Mouse (Mus musculus) G1E (cell line): ENCODE measurements around the gene Shroom3.

Experiments
- CTCF ChIP-seq: IDR thresholded peaks from 2 replicates; pipeline ENCODE4 v1.5.1; 2012; ENCODE audit warnings: low read depth, low read length, inconsistent platforms, mixed read lengths
- GATA1 ChIP-seq: IDR thresholded peaks from 2 replicates; pipeline ENCODE4 v1.6.1; 2012; ENCODE audit warnings: borderline replicate concordance, low read length, inconsistent platforms, mixed read lengths
- GATA2 ChIP-seq: IDR thresholded peaks from 2 replicates; pipeline ENCODE4 v1.6.1; 2012; ENCODE audit warnings: low read depth, low read length, inconsistent platforms, borderline replicate concordance
- TAL1 ChIP-seq: conservative IDR thresholded peaks from 2 replicates; pipeline ENCODE4 v1.6.1; 2012; ENCODE audit warnings: low read depth, low read length, inconsistent platforms, mixed read lengths

DNA sequence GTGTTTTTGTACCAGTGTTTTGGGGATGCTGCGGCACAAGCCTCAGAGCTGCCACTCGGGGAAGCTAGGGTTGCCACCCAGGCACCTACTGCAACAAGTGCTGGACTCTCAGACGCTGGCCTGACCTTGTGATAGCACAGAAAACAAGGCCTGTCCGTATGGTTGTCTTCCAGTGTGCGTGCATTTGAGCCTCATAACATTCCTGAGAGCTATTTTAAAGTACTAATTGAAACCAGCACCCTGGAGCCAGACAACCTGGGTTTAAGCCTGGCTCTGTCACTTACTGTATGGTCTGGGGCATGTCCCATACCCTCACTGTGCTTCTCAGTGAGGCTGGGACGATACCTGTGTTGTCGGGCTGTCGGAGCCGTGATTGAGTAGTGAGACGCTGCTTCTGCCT lies 276.1 kb downstream of the Shroom3 start:
- no peak for TF ChIP-seq CTCF
- TF ChIP-seq GATA2, result no peak
- TF ChIP-seq TAL1, result no peak
- TF ChIP-seq GATA1, result no peak
